In the genomic region with DNA sequence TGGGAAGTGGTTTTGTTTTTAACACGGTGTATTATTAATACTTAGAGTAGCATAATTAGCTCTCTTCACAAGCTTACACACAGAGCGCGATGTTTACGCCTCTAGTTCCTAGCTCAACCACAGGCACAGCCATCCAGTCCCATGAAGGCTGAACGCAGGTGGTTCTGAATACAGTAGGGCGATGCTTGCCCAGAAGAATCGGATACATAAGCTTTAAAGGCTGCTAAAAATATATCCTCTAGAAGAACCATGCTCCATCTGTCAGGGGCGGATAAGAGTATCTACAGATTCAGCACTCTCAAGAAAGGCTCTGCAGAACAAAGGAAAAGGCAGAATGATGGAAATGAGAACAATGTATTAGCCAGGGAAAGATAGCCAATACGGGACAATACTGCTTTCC, we compare ENCODE assay signal across 13 mouse cellular contexts.
DNase-seq lines count a peak whose midpoint lies in the region.
"Had no signal": no experiment of that assay in that cellular context is flagged by ENCODE, and none has a peak within 500 bp of the region (broad histone marks: within the 10 kb centered on the region; RNA-seq: fewer than 3 reads in every experiment).

No protein-coding gene starts in this region.

- intact Hi-C loops in left cerebral cortex, postnatal 25 days (cut with DNase I), result no loop called here

- peak; percentile 17 to 20 for DNase-seq in left cerebral cortex, adult 18-20 months (ENCODE audit: low spot score in 2 of 2)
- DNase-seq in left cerebral cortex, adult 11 months (ENCODE audit: low spot score), result no peak
- peak; percentile 11 to 40 for DNase-seq in right cerebral cortex, postnatal 36 days (ENCODE audit: low spot score in 2 of 2)
- DNase-seq in right cerebral cortex, postnatal 25 days, result no peak
- peak; percentile 32 to 77 for DNase-seq in left cerebral cortex, postnatal 25 days (ENCODE audit: low spot score in 2 of 2)
- no peak for DNase-seq in cerebellum, adult 9-11 months
- no peak for DNase-seq in embryo, embryonic 11 days
- DNase-seq: adrenal gland, adult 8-10 months; adrenal gland, postnatal 36 days; cerebellum, adult 11-12 months; cerebellum, postnatal 10 days; gastrocnemius, adult 2 months; gastrocnemius, postnatal 25 days had no signal

Comparison
In these comparisons a context has a peak if more than half of its experiments do, and no peak if none do; other contexts are left out.
1. DNase-seq: peak in left cerebral cortex, adult 18-20 months (2 of 2), right cerebral cortex, postnatal 36 days (2 of 2) and left cerebral cortex, postnatal 25 days (2 of 2); none in left cerebral cortex, adult 11 months (single experiment), right cerebral cortex, postnatal 25 days (single experiment), cerebellum, adult 9-11 months (single experiment) and embryo, embryonic 11 days (single experiment).